Mouse (Mus musculus) hindbrain, embryonic 15.5 days (tissue): ENCODE data around the gene Pdpn. TPM values are rescaled to one million over a fixed set of nuclear protein-coding genes. Genes with fewer than 3 reads are reported as not detected.

Experiments
- ATAC-seq: fragments of 200-750 bp; cut with Nextera tagmentation; 2 replicates; pipeline ENCODE4 v1.8.0; 2017; ENCODE audit warnings: low read depth, moderate number of reproducible peaks, moderate TSS enrichment; ENCODE audit not compliant: low FRiP score
- H3K27ac ChIP-seq: fragments of 300-500 bp; sonication (generic); replicated peaks from 2 replicates; pipeline ENCODE4 v1.5.1; 2015; ENCODE audit warnings: mild to moderate bottlenecking, inconsistent platforms
- H3K27me3 ChIP-seq: fragments of 300-500 bp; sonication (generic); 2 replicates; pipeline ENCODE4 v1.6.1; 2015; ENCODE audit warnings: control low read depth, inconsistent platforms
- H3K36me3 ChIP-seq: fragments of 300-500 bp; sonication (generic); 2 replicates; pipeline ENCODE4 v1.6.1; 2015; ENCODE audit warnings: control low read depth, inconsistent platforms
- H3K4me1 ChIP-seq: fragments of 300-500 bp; sonication (generic); replicated peaks from 2 replicates; pipeline ENCODE4 v1.6.1; 2015; ENCODE audit warnings: control low read depth, inconsistent platforms
- H3K4me2 ChIP-seq: fragments of 300-500 bp; sonication (generic); 2 replicates; pipeline ENCODE4 v1.6.1; 2015; ENCODE audit warnings: moderate library complexity, mild to moderate bottlenecking, inconsistent platforms
- H3K4me3 ChIP-seq: fragments of 300-500 bp; sonication (generic); 2 replicates; pipeline ENCODE4 v1.5.1; 2015; ENCODE audit warnings: mild to moderate bottlenecking, inconsistent platforms
- H3K9ac ChIP-seq: fragments of 300-500 bp; sonication (generic); 2 replicates; pipeline ENCODE4 v1.6.1; 2015; ENCODE audit warnings: inconsistent platforms
- H3K9me3 ChIP-seq: fragments of 300-500 bp; sonication (generic); 2 replicates; pipeline ENCODE4 v1.6.1; 2016; ENCODE audit warnings: control low read depth, inconsistent platforms
- WGBS: fragments of 180-500 bp; shearing (Covaris S2); methylation state at CpG from one replicate; pipeline ENCODE4 v1.1.7; 2015; 5-methylcytosine and 5-hydroxymethylcytosine counted together
- polyA plus RNA-seq: library from polyadenylated mRNA; unstranded; fragments of >200 nt; fragmentation: Nextera tagmentation; extraction: Ambion mirVana; gene quantifications from 2 replicates; pipeline ENCODE4 v1.2.1, GENCODE M21; 2015

Gene Pdpn
- polyA plus RNA-seq, 1 experiment from 2014 or later, result 53.3 TPM

DNA sequence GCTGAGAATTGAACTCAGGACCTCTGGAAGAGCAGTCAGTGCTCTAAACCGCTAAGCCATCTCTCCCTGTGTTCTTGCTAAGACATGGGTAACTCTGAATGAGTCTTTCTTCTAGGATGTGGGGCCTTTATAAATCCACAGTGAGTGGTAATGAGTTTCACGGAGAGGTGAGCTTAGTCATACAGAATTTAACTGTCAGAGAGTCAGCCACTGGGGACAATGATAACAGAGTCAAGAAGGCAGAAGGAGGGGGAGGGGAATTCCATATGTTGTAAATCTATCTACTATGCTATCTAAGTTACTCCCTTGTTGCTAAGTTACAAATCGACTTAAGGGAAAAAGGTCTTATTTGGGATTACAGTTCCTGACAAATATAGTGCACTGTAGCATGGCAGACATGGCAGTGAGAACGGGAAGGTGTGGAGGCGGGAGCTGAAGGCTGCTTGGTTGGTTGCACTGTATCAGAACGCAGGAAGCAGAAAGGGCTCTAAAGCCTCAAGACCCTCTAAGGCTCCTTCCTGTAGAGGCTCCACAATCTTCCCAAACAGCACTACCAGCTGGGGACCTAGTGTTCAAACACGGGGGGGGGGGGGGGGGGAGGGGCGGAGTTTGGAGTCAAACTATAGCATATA is 39.5 kb downstream of the Pdpn start:
- Histone ChIP-seq H3K4me2 (no peak overlapping the region), H3K36me3 (no peaks in the 10 kb centered on the region), H3K4me3 (no peak overlapping the region), H3K27ac (no peak overlapping the region), H3K9ac (no peak overlapping the region), H3K27me3 (no peaks in the 10 kb centered on the region), H3K9me3 (no peaks in the 10 kb centered on the region), H3K4me1 (0 out of 2 replicates have a peak, but pooled peaks cover 6% of the 10 kb centered on the region)
- WGBS, result 53% methylated on average over 8 of the region's 8 CpGs
- peak; percentile 67 for ATAC-seq

DNA sequence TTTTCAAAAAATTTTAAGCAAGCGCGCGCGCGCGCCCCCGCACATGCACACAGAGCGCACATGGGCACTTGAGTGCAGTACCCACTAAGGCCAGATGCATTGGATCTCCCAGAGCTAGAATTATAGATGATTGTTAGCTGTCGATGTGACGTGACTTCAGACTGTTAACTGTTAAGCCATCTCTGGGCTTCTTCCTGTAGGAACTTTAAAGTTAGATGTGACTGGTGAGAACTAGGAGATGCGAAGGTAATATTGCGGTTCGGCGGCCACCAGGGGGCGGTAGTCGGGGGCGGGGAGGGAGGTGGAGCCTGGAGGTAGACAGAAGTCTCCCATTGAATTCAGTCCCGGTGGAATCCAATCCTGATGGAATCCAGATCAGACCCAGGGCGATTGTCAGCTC is 40.8 kb downstream of the Pdpn start:
- H3K4me2 ChIP-seq, result peak overlapping the region; percentile 40
- H3K27ac ChIP-seq, result no peak overlapping the region
- 0 out of 2 replicates have a peak, but pooled peaks cover 6% of the 10 kb centered on the region for H3K4me1 ChIP-seq
- no peak overlapping the region for H3K9ac ChIP-seq
- WGBS, result 40% methylated on average over 19 of the region's 19 CpGs
- H3K27me3 ChIP-seq, result no peaks in the 10 kb centered on the region
- H3K36me3 ChIP-seq, result no peaks in the 10 kb centered on the region
- peak; percentile 21; the same call in 1 of the 2 replicates for ATAC-seq
- no peaks in the 10 kb centered on the region for H3K9me3 ChIP-seq
- H3K4me3 ChIP-seq, result 0 out of 2 replicates have a peak overlapping the region, but pooled peaks have one; percentile 11

DNA sequence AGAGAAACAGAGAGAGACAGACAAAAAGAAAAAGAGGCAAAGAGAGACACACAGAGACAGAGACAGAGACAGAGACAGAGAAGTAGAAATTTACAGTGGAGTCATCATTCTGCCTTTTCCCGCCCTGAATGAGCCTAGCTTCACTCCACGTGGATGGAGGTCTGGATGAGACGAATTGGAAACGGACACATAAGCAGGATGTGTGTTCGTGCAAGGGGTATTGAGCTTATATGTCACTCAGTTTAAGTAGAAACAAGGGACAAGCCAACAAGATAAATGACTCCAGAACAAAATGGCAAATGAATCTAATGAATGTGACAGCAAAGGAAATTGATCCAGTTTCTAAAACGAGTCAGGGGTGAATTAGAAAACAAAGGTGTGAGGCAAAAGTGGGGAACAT is 41.4 kb downstream of the Pdpn start:
- H3K9ac ChIP-seq, result no peak overlapping the region
- H3K4me3 ChIP-seq, result no peak overlapping the region
- no peaks in the 10 kb centered on the region for H3K9me3 ChIP-seq
- H3K27ac ChIP-seq, result no peak overlapping the region
- 0 out of 2 replicates have a peak, but pooled peaks cover 6% of the 10 kb centered on the region for H3K4me1 ChIP-seq
- no peak overlapping the region for H3K4me2 ChIP-seq
- no peaks in the 10 kb centered on the region for H3K27me3 ChIP-seq
- no peaks in the 10 kb centered on the region for H3K36me3 ChIP-seq
- whole genome bisulfite sequencing, result 38% methylated on average over 6 of the region's 6 CpGs
- no peak for ATAC-seq

DNA sequence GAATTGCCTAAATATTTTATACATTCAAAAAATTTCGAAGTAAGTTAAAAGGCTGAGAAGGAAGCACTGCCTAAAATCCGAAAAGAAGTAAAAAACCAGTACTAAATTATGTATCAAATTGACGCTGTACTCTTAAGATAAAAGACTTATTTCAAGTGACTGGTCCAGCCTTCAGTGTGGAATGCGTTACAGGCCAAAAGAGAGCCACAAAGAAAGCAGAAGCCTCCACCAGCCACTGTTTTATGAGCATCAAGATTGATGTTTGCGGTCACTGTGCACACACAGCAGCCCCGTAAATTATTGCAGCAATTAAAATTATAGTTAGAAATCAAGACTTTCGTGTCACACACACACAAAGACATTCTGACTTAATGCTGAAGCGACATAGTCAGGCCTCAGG is 43.8 kb downstream of the Pdpn start:
- Histone ChIP-seq H3K4me3 (no peak overlapping the region), H3K4me2 (no peak overlapping the region), H3K4me1 (0 out of 2 replicates have a peak, but pooled peaks cover 6% of the 10 kb centered on the region), H3K9me3 (no peaks in the 10 kb centered on the region), H3K27me3 (no peaks in the 10 kb centered on the region), H3K27ac (no peak overlapping the region), H3K9ac (no peak overlapping the region), H3K36me3 (no peaks in the 10 kb centered on the region)
- ATAC-seq, result no peak
- WGBS, result 77% methylated on average over 8 of the region's 8 CpGs

DNA sequence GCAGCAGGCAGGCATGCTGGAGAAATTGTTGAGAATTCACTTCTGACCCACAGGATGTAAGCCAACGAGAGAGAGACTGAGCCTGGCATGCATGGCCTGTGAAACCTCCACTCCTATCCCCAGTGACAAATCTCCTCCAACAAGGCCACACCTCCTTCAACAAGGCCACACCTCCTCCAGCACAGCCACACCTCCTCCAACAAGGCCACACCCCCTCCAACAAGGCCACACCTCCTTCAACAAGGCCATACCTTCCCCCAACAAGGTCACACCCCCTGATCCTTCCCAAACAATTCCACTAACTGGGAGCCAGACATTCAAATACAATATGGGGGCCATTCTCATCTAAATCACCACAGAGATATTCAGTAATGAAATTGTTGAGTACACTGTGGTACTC is 46.0 kb downstream of the Pdpn start:
- Histone ChIP-seq H3K36me3 (no peaks in the 10 kb centered on the region), H3K27me3 (no peaks in the 10 kb centered on the region), H3K4me1 (no peaks in the 10 kb centered on the region), H3K4me2 (no peak overlapping the region), H3K27ac (no peak overlapping the region), H3K9me3 (no peaks in the 10 kb centered on the region), H3K4me3 (no peak overlapping the region), H3K9ac (no peak overlapping the region)
- ATAC-seq, result no peak
- 76% methylated on average over 1 of the region's 1 CpGs for WGBS

DNA sequence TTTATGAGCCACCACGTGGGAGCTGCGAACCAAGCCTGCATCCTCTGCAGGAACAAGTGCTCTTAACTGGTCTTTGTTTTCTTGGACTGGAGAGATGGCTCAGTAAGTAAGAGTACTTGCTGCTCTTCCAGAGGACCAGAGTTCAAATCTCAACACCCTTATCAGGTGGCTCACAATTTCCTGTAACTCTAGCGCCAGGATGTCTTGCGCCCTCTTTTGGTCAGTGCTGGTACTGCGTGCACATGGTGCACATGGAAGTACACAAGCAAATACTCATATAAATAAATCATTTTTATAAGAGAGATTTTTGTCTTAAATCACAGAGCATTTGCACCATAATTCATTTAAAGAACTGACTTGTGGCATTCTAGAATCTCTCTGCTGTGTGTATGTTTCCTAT is 51.3 kb downstream of the Pdpn start:
- ATAC-seq, result no peak
- Histone ChIP-seq H3K27ac (no peak overlapping the region), H3K4me3 (no peak overlapping the region), H3K9ac (no peak overlapping the region), H3K4me2 (no peak overlapping the region), H3K36me3 (no peaks in the 10 kb centered on the region), H3K9me3 (no peaks in the 10 kb centered on the region), H3K27me3 (no peaks in the 10 kb centered on the region), H3K4me1 (no peaks in the 10 kb centered on the region)
- 77% methylated on average over 5 of the region's 5 CpGs for WGBS

DNA sequence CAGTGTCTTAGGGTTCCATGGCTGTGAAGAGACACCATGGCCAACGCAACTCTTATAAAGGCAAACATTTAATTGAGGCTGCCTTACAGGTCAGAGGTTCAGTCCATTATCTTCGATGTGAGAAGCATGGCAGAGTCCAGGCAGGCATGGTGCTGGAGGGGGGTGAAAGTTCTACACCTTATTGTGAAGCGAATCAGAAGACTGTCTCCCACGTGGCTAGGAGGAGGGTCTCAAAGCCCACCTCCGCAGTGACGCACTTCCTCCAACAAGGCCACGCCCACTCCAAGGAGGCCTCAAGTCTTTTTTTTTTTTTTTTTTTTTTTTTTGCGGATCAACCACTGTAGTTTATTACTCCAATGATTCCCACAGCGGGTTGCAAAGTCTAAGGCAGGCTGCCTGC is 58.1 kb downstream of the Pdpn start:
- Histone ChIP-seq H3K27ac (no peak overlapping the region), H3K4me2 (no peak overlapping the region), H3K4me1 (0 out of 2 replicates have a peak, but pooled peaks cover 5% of the 10 kb centered on the region), H3K9me3 (no peaks in the 10 kb centered on the region), H3K27me3 (no peaks in the 10 kb centered on the region), H3K4me3 (no peak overlapping the region), H3K9ac (no peak overlapping the region), H3K36me3 (no peaks in the 10 kb centered on the region)
- 80% methylated on average over 9 of the region's 9 CpGs for WGBS
- ATAC-seq, result no peak

DNA sequence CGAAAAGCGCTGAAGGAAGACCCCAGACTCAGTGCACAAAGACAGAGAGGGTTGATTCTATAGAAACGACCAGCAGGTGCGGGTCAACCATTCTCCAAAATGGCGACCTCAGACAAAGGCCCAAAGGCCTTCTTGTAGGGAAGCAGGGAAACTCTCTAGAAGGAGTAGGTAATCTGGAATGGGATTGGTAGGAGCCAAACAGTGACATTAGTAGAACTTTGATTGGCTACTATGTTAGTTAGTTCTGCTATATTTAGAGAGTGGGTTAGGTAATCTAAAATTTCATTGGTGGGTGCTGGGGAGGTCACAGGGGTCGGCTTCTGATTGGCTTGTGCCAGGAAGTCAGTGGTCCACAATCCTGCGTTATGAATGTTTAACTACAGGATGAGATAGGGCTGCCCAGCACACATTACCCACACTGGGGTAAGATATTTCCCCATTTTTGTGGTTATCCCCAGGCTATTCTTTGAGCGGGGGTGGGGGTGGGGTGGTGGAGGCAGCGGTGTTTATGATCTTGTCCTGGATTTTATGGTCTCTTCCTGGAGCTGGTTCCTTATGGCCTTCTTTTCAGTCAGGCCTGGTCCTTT is 59.7 kb downstream of the Pdpn start:
- Histone ChIP-seq H3K4me1 (0 out of 2 replicates have a peak, but pooled peaks cover 5% of the 10 kb centered on the region), H3K36me3 (no peaks in the 10 kb centered on the region), H3K4me3 (no peak overlapping the region), H3K27ac (no peak overlapping the region), H3K4me2 (no peak overlapping the region), H3K9me3 (no peaks in the 10 kb centered on the region), H3K27me3 (no peaks in the 10 kb centered on the region), H3K9ac (no peak overlapping the region)
- 95% methylated on average over 9 of the region's 9 CpGs for WGBS
- ATAC-seq, result no peak

DNA sequence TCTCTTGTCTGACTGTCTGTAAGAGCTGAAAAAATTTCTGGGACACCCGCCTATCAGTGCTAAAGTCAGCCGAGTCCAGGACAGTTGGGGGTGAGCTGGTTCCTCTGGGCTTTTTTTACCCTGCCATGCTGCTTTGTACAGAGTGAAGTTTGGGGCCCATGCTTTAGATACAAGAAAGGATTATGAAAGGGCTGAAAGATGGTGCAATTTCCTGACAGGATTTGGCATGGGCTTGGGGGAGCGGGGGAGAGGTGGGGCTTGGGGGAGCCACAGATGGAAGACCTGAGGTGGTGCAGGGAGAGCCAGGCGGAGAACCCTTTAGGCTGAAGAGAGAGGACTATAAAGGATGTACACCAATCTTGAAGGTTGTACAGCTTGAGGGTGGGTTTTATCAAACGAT is 60.2 kb downstream of the Pdpn start:
- 95% methylated on average over 5 of the region's 5 CpGs for WGBS
- ATAC-seq, result no peak
- H3K36me3 ChIP-seq, result no peaks in the 10 kb centered on the region

DNA sequence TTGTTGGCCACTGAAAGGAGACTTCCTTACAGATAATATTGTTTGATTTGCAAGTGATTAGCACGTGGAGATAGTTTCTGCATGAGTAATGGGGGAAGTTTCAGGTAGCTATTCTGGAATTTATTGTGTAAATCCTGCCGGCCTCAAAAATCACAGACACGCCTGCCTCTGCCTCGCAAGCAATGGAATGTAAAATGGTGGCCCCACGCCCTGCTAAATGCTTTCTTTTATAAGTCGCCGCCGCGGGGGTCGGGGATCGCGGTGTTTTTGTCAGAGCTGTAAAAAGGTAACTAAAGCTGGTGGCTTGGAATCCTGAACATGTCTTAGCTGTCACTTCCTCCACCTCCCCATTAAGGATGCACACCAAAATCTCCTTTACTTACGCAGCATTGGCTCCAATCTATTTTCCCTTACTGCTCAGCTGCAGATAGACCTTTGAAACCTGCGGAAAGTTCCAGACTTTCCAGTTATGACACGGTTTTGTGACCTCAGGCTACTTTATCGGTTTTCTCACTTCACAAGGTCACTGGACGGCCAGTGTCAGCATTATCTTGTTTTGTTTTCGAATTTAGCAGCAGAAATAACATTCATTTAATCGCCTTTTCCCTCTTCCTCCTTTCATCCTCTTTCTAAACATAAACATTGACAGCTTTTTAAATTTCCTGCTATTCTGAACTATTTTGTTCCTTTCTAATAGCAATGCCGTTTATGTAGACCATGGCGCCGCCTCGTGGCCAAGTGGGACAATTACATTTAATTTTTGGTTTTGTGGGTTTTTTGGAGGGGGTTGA is 60.9 kb downstream of the Pdpn start:
- no peak for ATAC-seq
- no peak overlapping the region for H3K27ac ChIP-seq
- H3K4me1 ChIP-seq, result 0 out of 2 replicates have a peak, but pooled peaks cover 5% of the 10 kb centered on the region
- H3K9me3 ChIP-seq, result no peaks in the 10 kb centered on the region
- no peaks in the 10 kb centered on the region for H3K27me3 ChIP-seq
- H3K4me2 ChIP-seq, result peak overlapping the region; percentile 32; the same call in 1 of the 2 replicates
- no peak overlapping the region for H3K4me3 ChIP-seq
- H3K36me3 ChIP-seq, result no peaks in the 10 kb centered on the region
- 24% methylated on average over 23 of the region's 23 CpGs for whole genome bisulfite sequencing
- H3K9ac ChIP-seq, result no peak overlapping the region

More for the DNA sequence above, 60.2 kb downstream of the Pdpn start:
- Histone ChIP-seq H3K4me2 (no peak overlapping the region), H3K9me3 (no peaks in the 10 kb centered on the region), H3K4me3 (no peak overlapping the region), H3K9ac (no peak overlapping the region), H3K27ac (no peak overlapping the region), H3K4me1 (0 out of 2 replicates have a peak, but pooled peaks cover 5% of the 10 kb centered on the region), H3K27me3 (no peaks in the 10 kb centered on the region)

DNA sequence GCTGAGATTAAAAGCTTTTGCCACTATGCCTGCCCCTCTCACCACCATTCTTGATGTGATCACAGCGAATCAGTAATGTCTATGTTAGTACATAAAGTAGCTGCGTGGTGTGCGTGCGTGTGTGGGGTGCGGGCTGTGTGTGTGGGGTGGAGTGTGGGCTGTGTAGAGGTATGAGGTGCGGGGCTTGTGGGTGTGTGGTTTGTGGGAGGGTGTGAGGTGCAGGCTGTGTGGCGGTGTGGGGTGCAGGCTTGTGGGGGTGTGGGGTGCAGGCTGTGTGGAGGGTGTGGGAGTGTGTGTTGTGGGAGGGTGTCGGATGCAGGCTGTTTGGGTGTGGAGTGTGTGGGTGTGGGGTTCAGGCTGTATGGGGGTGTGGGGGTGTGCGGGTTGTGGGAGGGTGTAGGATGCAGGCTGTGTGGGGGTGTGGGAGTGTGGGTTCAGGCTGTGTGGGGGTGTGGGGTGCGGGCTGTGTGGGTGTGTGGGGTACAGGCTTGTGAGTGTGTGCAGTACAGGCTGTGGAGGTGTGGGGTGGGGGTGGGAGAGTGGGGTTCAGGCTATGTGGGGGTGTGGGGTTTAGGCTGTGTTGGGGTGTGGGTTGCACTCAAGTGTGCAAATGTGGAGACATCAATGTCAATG is 67.5 kb downstream of the Pdpn start:
- Histone ChIP-seq H3K9ac (no peak overlapping the region), H3K4me3 (no peak overlapping the region), H3K4me1 (no peaks in the 10 kb centered on the region), H3K27ac (no peak overlapping the region), H3K4me2 (no peak overlapping the region), H3K27me3 (no peaks in the 10 kb centered on the region), H3K36me3 (no peaks in the 10 kb centered on the region), H3K9me3 (no peaks in the 10 kb centered on the region)
- WGBS, result 96% methylated on average over 10 of the region's 10 CpGs
- no peak for ATAC-seq

DNA sequence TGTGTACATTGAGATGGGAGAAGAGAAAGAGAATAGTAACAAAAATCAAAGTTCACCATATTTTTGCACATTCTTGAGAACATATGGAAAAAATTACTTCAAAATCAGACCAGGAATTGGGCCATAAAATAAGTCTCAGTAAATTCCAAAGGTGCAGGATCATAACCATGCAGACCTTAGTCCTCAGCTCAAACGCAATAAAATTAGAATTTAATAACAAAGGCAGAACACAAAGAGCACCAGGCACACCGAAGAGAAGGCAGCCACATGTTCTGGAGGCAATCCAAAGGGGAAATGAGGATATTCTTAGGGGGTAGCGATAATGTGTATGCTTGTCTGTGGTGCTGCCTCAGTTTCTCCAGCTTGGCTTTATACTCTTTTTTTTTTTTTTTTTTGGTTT is 68.3 kb downstream of the Pdpn start:
- ATAC-seq, result no peak

More for the DNA sequence above, 68.3 kb downstream of the Pdpn start:
- Histone ChIP-seq H3K27ac (no peak overlapping the region), H3K27me3 (no peaks in the 10 kb centered on the region), H3K4me2 (no peak overlapping the region), H3K9ac (no peak overlapping the region), H3K36me3 (no peaks in the 10 kb centered on the region), H3K4me3 (no peak overlapping the region), H3K9me3 (no peaks in the 10 kb centered on the region), H3K4me1 (no peaks in the 10 kb centered on the region)
- WGBS, result 82% methylated on average over 3 of the region's 3 CpGs
